Mouse (Mus musculus): Measurements from ENCODE around the gene Cabin1.

GRCm38 (mm10) chr10:75657165-75657564 lies 107.0 kb downstream of the Cabin1 start:
- TF ChIP-seq CTCF (IDR thresholded peaks at IDR 0.05; ENCODE audit: low read depth, low read length) (no peak), POLR2A (IDR thresholded peaks at IDR 0.05; ENCODE audit: borderline replicate concordance, low read depth, low read length) (no peak)
